Mouse (Mus musculus): Measurements from ENCODE around the gene Csnk1g2. TPM values are rescaled to one million over a fixed set of nuclear protein-coding genes. Genes with fewer than 3 reads are reported as not detected.
A peak's percentile ranks its signal among the peaks of the same experiment; 100 is the strongest.

Gene Csnk1g2
- polyA plus RNA-seq, 1 experiment from 2014 or later = 89.0 TPM

GRCm38 (mm10) chr10:80677942-80678436, 55.4 kb downstream of the Csnk1g2 start, which contains the start of gene Mknk2:
TSS of gene Mknk2 (minus strand) at chr10:80678112.
- H3K4me2 ChIP-seq = peak within 1 kb of the TSS; percentile 97
- peak; percentile 44 for ATAC-seq (ENCODE audit: extremely low read depth, insufficient number of reproducible peaks, low FRiP score, low TSS enrichment)
- no peaks in the 10 kb centered on the region for H3K9me3 ChIP-seq
- no peaks in the 10 kb centered on the region for H3K27me3 ChIP-seq (replicated peaks)
- peaks cover 12% of the 10 kb centered on the region for H3K36me3 ChIP-seq
- H3K27ac ChIP-seq (replicated peaks) = peak within 1 kb of the TSS; percentile 100
- 6% methylated on average over 8 of the region's 8 CpGs for WGBS
- H3K4me3 ChIP-seq = peak within 1 kb of the TSS; percentile 100
- peaks cover 60% of the 10 kb centered on the region for H3K4me1 ChIP-seq
- peak within 1 kb of the TSS; percentile 93 for H3K9ac ChIP-seq

- H3K9ac ChIP-seq = peak overlapping the region; percentile 93
- no peaks in the 10 kb centered on the region for H3K27me3 ChIP-seq (replicated peaks)
- peak overlapping the region; percentile 100 for H3K27ac ChIP-seq (replicated peaks)
- peak overlapping the region; percentile 97 for H3K4me2 ChIP-seq
- H3K36me3 ChIP-seq = peaks cover 12% of the 10 kb centered on the region; the same call in 1 of the 2 replicates
- WGBS = 47% methylated on average over 9 of the region's 10 CpGs
- peak overlapping the region; percentile 100 for H3K4me3 ChIP-seq
- no peak for ATAC-seq (ENCODE audit: extremely low read depth, insufficient number of reproducible peaks, low FRiP score, low TSS enrichment)
- peaks cover 52% of the 10 kb centered on the region for H3K4me1 ChIP-seq
- no peaks in the 10 kb centered on the region for H3K9me3 ChIP-seq
Observed at GRCm38 (mm10) chr10:80678601-80679377, 56.2 kb downstream of the Csnk1g2 start.

DNA sequence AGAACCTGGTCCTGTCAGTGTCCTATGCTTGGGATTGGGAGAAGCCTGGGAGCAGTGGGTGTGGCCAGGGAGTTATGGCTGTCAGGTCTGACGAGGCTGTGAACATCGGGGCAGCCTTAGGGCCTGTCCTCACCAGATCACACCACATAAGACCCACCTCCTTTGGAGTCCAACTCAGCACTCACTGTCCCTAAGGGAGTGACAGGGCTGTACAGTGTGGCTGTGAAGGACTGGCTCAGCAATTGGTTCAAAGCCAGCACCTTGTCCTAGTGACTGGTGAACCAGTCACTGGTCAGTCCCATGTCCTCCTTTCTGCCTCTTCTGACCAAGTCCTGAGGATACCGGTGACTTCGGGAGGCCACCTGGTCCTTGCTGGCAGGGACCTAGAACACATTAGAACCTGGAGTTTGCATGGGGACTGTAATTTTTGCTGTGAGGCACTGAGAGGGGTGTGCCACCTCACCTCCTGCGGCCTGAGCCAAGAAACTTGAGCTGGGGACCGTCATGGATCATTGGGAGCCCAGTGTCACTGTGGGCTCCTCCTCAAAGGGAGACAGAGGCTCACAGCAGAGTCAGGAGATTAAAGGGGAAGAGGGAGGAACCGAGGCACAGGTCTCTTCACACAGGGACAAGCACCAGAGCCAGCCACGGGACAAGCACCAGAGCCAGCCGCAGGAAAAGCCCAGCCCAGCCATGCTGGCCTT, 57.1 kb downstream of the Csnk1g2 start:
- peaks cover 17% of the 10 kb centered on the region for H3K36me3 ChIP-seq
- no peaks in the 10 kb centered on the region for H3K9me3 ChIP-seq
- H3K27ac ChIP-seq (replicated peaks) = peak overlapping the region; percentile 100
- H3K9ac ChIP-seq = peak overlapping the region; percentile 24; the same call in 1 of the 2 replicates
- H3K4me2 ChIP-seq = peak overlapping the region; percentile 97; the same call in 1 of the 2 replicates
- WGBS = 51% methylated on average over 9 of the region's 9 CpGs
- ATAC-seq (ENCODE audit: extremely low read depth, insufficient number of reproducible peaks, low FRiP score, low TSS enrichment) = no peak
- H3K27me3 ChIP-seq (replicated peaks) = no peaks in the 10 kb centered on the region
- peaks cover 43% of the 10 kb centered on the region for H3K4me1 ChIP-seq
- no peak overlapping the region for H3K4me3 ChIP-seq

DNA sequence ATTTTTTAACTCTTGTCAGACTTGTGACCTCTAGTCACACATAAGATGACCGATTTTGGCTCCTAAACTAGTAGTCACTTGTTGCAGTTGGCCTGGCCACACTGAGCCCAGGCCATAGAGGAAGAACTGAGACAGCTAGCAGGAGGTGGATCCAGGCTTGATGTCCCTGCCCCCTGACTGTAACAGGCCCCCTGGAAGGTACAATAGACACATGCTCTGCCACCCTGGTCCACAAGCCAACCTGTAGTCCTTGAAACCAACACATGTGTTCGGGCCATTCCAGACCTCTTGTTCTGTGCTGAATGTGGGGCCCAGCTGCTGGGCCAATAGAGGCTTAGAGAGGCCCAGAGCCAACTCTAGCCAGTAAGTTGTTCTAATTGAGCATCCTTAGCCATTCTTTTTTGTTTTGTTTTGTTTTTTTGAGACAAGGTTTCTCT, 57.6 kb downstream of the Csnk1g2 start:
- H3K4me1 ChIP-seq = peaks cover 42% of the 10 kb centered on the region
- peaks cover 23% of the 10 kb centered on the region for H3K36me3 ChIP-seq
- H3K9ac ChIP-seq = 0 out of 2 replicates have a peak overlapping the region, but pooled peaks have one; percentile 24
- ATAC-seq (ENCODE audit: extremely low read depth, insufficient number of reproducible peaks, low FRiP score, low TSS enrichment) = no peak
- no peaks in the 10 kb centered on the region for H3K27me3 ChIP-seq (replicated peaks)
- H3K27ac ChIP-seq (replicated peaks) = peak overlapping the region; percentile 100
- H3K9me3 ChIP-seq = no peaks in the 10 kb centered on the region
- 73% methylated on average over 2 of the region's 2 CpGs for WGBS
- peak overlapping the region; percentile 9; the same call in 1 of the 2 replicates for H3K4me2 ChIP-seq
- H3K4me3 ChIP-seq = no peak overlapping the region

DNA sequence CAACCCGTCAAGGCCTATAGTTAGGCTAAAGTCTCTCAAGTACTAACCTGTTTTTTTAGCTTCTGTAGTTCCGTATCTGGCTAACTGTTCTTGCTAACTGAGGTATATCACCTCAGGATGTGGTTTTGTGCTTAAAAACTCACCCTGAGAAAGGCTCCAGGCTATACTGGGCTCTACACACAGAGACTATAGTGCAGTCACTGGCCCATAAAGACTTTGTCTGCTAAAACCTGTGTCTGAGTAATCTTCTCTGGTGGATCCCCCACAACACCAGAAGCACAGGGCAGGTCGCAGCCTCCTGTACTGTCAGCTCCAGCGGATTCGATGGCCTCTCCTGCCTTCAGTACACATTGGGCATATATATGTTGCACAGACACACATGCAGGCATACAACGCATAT, 59.4 kb downstream of the Csnk1g2 start:
- H3K9me3 ChIP-seq = no peaks in the 10 kb centered on the region
- peaks cover 40% of the 10 kb centered on the region for H3K36me3 ChIP-seq
- H3K27me3 ChIP-seq (replicated peaks) = no peaks in the 10 kb centered on the region
- peaks cover 41% of the 10 kb centered on the region for H3K4me1 ChIP-seq
- no peak overlapping the region for H3K9ac ChIP-seq
- no peak for ATAC-seq (ENCODE audit: extremely low read depth, insufficient number of reproducible peaks, low FRiP score, low TSS enrichment)
- 90% methylated on average over 6 of the region's 6 CpGs for WGBS
- no peak overlapping the region for H3K4me3 ChIP-seq
- H3K27ac ChIP-seq (replicated peaks) = no peak overlapping the region
- H3K4me2 ChIP-seq = no peak overlapping the region

DNA sequence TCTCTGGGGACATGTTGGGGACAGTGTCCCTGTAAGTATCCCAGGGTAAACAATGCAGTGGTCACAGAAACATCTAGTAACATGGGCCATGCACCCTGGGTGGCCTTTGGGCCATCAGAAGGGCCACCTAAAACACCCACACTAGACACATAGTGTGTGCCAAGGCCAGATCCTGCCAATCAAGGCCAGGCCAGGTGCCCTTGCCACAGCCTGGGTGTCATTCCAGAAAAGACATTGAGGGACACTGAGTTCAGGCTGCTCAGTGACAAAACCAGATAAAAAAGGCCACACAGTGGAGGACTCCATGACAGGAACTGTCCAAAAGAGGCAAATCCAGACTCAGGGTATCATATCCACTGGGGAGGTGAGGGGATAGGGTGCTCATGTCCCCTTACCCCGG, 61.0 kb downstream of the Csnk1g2 start:
- no peak overlapping the region for H3K9ac ChIP-seq
- WGBS = 90% methylated on average over 1 of the region's 1 CpGs
- H3K9me3 ChIP-seq = no peaks in the 10 kb centered on the region
- H3K4me1 ChIP-seq = peaks cover 25% of the 10 kb centered on the region
- no peak overlapping the region for H3K27ac ChIP-seq (replicated peaks)
- no peak overlapping the region for H3K4me2 ChIP-seq
- no peak for ATAC-seq (ENCODE audit: extremely low read depth, insufficient number of reproducible peaks, low FRiP score, low TSS enrichment)
- H3K4me3 ChIP-seq = no peak overlapping the region
- H3K36me3 ChIP-seq = peaks cover 51% of the 10 kb centered on the region
- H3K27me3 ChIP-seq (replicated peaks) = no peaks in the 10 kb centered on the region

DNA sequence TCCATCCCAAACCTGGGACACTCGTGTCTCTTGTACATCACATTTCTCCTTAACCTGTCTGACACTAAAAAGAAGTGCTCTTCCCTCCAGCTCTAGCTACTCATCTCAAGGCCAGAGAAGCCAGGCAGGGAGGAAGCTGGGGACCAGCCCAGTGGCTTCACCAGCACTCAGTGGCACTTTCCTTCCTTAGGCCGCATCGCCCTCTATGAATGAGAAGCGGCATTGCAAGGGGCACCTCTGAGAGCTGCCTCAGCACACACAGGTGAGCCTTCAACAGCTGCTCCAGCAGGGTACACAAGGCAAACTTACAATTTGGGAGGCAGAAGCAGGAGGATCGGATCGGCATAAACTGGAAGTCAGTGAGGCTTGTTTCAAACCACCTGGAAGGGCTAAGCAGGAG, 61.6 kb downstream of the Csnk1g2 start:
- 65% methylated on average over 6 of the region's 6 CpGs for WGBS
- H3K9me3 ChIP-seq = no peaks in the 10 kb centered on the region
- 0 out of 2 replicates have a peak overlapping the region, but pooled peaks have one; percentile 16 for H3K9ac ChIP-seq
- no peak overlapping the region for H3K4me2 ChIP-seq
- H3K27me3 ChIP-seq (replicated peaks) = no peaks in the 10 kb centered on the region
- 0 out of 2 replicates have a peak, but pooled peaks have one; percentile 24 for ATAC-seq (ENCODE audit: extremely low read depth, insufficient number of reproducible peaks, low FRiP score, low TSS enrichment)
- H3K4me3 ChIP-seq = no peak overlapping the region
- H3K36me3 ChIP-seq = peaks cover 57% of the 10 kb centered on the region
- H3K4me1 ChIP-seq = peaks cover 19% of the 10 kb centered on the region
- H3K27ac ChIP-seq (replicated peaks) = 0 out of 2 replicates have a peak overlapping the region, but pooled peaks have one; percentile 4

GRCm38 (mm10) chr10:80684984-80685383, 62.3 kb downstream of the Csnk1g2 start:
- Histone ChIP-seq H3K27me3 (replicated peaks) (no peaks in the 10 kb centered on the region), H3K27ac (replicated peaks) (0 out of 2 replicates have a peak overlapping the region, but pooled peaks have one; percentile 4), H3K4me1 (peaks cover 12% of the 10 kb centered on the region), H3K4me3 (no peak overlapping the region), H3K4me2 (no peak overlapping the region), H3K9ac (no peak overlapping the region), H3K9me3 (no peaks in the 10 kb centered on the region), H3K36me3 (peaks cover 65% of the 10 kb centered on the region)
- ATAC-seq (ENCODE audit: extremely low read depth, insufficient number of reproducible peaks, low FRiP score, low TSS enrichment) = no peak
- 43% methylated on average over 4 of the region's 4 CpGs for WGBS

GRCm38 (mm10) chr10:80686617-80687016, 64.0 kb downstream of the Csnk1g2 start:
- H3K9ac ChIP-seq = no peak overlapping the region
- peaks cover 8% of the 10 kb centered on the region for H3K4me1 ChIP-seq
- H3K27ac ChIP-seq (replicated peaks) = no peak overlapping the region
- H3K27me3 ChIP-seq (replicated peaks) = no peaks in the 10 kb centered on the region
- no peak overlapping the region for H3K4me2 ChIP-seq
- WGBS = 89% methylated on average over 3 of the region's 3 CpGs
- H3K4me3 ChIP-seq = no peak overlapping the region
- no peak for ATAC-seq (ENCODE audit: extremely low read depth, insufficient number of reproducible peaks, low FRiP score, low TSS enrichment)
- peaks cover 81% of the 10 kb centered on the region for H3K36me3 ChIP-seq
- no peaks in the 10 kb centered on the region for H3K9me3 ChIP-seq

GRCm38 (mm10) chr10:80687850-80688249, 65.2 kb downstream of the Csnk1g2 start:
- peaks cover 87% of the 10 kb centered on the region for H3K36me3 ChIP-seq
- no peak overlapping the region for H3K9ac ChIP-seq
- H3K27ac ChIP-seq (replicated peaks) = no peak overlapping the region
- 51% methylated on average over 5 of the region's 5 CpGs for WGBS
- no peak overlapping the region for H3K4me3 ChIP-seq
- H3K9me3 ChIP-seq = no peaks in the 10 kb centered on the region
- H3K27me3 ChIP-seq (replicated peaks) = no peaks in the 10 kb centered on the region
- H3K4me2 ChIP-seq = no peak overlapping the region
- no peak for ATAC-seq (ENCODE audit: extremely low read depth, insufficient number of reproducible peaks, low FRiP score, low TSS enrichment)
- peaks cover 10% of the 10 kb centered on the region for H3K4me1 ChIP-seq
